9 mouse cellular contexts compared by ENCODE assay signal in genomic region chr6:50776236-50776832, GRCm38 (mm10).
A peak's percentile ranks its signal among the peaks of the same experiment; 100 is the strongest.
DNase-seq lines count a peak whose midpoint lies in the region; ATAC-seq and TF ChIP-seq lines count a peak whose summit lies in the region.
"Had no signal": no experiment of that assay in that cellular context is flagged by ENCODE, and none has a peak within 500 bp of the region (broad histone marks: within the 10 kb centered on the region; RNA-seq: fewer than 3 reads in every experiment).

No protein-coding gene starts in this region.

- H3K4me2 ChIP-seq in kidney, embryonic 16.5 days (replicated peaks; ENCODE audit: low read depth, low read length): 0 out of 2 replicates have a peak overlapping the region, but pooled peaks have one; percentile 44
- H3K4me2 ChIP-seq in embryonic facial prominence, embryonic 15.5 days (replicated peaks): peak overlapping the region; percentile 22; the same call in 1 of the 2 replicates
- peak overlapping the region; percentile 34; the same call in 1 of the 2 replicates for H3K4me2 ChIP-seq in hindbrain, postnatal 0 days (ENCODE audit: low read depth, low read length)
- peak overlapping the region; percentile 3 for H3K4me2 ChIP-seq in neural tube, embryonic 11.5 days (ENCODE audit: low read depth)

- no peaks in the 10 kb centered on the region for H3K9me3 ChIP-seq in kidney, embryonic 16.5 days (ENCODE audit: low read length)
- H3K9me3 ChIP-seq in embryonic facial prominence, embryonic 15.5 days (replicated peaks): no peaks in the 10 kb centered on the region
- no peaks in the 10 kb centered on the region for H3K9me3 ChIP-seq in hindbrain, postnatal 0 days (ENCODE audit: low read length)
- H3K9me3 ChIP-seq in neural tube, embryonic 11.5 days (ENCODE audit: control insufficient read depth, low read length): no peaks in the 10 kb centered on the region

- ATAC-seq in kidney, embryonic 16.5 days (ENCODE audit: low FRiP score, low TSS enrichment): no peak
- no peak for ATAC-seq in embryonic facial prominence, embryonic 15.5 days (ENCODE audit: insufficient number of reproducible peaks, low FRiP score, low TSS enrichment, low read depth)
- no peak for ATAC-seq in hindbrain, postnatal 0 days
- peak; percentile 62 for ATAC-seq in neural tube, embryonic 11.5 days (ENCODE audit: insufficient read depth, low FRiP score, low TSS enrichment)

- H3K27me3 ChIP-seq in kidney, embryonic 16.5 days (ENCODE audit: insufficient read depth, low read length): no peaks in the 10 kb centered on the region
- H3K27me3 ChIP-seq in embryonic facial prominence, embryonic 15.5 days: no peaks in the 10 kb centered on the region
- no peaks in the 10 kb centered on the region for H3K27me3 ChIP-seq in hindbrain, postnatal 0 days (ENCODE audit: insufficient read depth, low read length)
- H3K27me3 ChIP-seq in neural tube, embryonic 11.5 days (ENCODE audit: control insufficient read depth, insufficient read depth, low read length): no peaks in the 10 kb centered on the region
- H3K27me3 ChIP-seq: CH12.LX had no signal

- no peak overlapping the region for H3K9ac ChIP-seq in kidney, embryonic 16.5 days (replicated peaks; ENCODE audit: low read length)
- H3K9ac ChIP-seq in embryonic facial prominence, embryonic 15.5 days: no peak overlapping the region
- peak overlapping the region; percentile 30 for H3K9ac ChIP-seq in hindbrain, postnatal 0 days (replicated peaks; ENCODE audit: low read length)
- H3K9ac ChIP-seq in neural tube, embryonic 11.5 days (ENCODE audit: low read length): peak overlapping the region; percentile 37

- no peak for DNase-seq in kidney, postnatal 14 days
- DNase-seq in hindbrain, postnatal 0 days (ENCODE audit: low spot score): no peak
- DNase-seq in neural tube, embryonic 11.5 days (ENCODE audit: low spot score): peak; percentile 39
- no peak for DNase-seq in right cerebral cortex, postnatal 25 days
- DNase-seq in urinary bladder, postnatal 10 days (ENCODE audit: low spot score): no peak
- DNase-seq in right cerebral cortex, adult 2 months (ENCODE audit: low spot score in 2 of 2): no peak

- H3K4me1 ChIP-seq in kidney, embryonic 16.5 days (ENCODE audit: insufficient read depth, low read length): peaks cover 16% of the 10 kb centered on the region
- H3K4me1 ChIP-seq in embryonic facial prominence, embryonic 15.5 days: peaks cover 15% of the 10 kb centered on the region; the same call in 1 of the 2 replicates
- H3K4me1 ChIP-seq in hindbrain, postnatal 0 days (ENCODE audit: insufficient read depth, low read length): peaks cover 14% of the 10 kb centered on the region; the same call in 1 of the 2 replicates
- H3K4me1 ChIP-seq in neural tube, embryonic 11.5 days (ENCODE audit: control insufficient read depth, insufficient read depth, low read length): peaks cover 22% of the 10 kb centered on the region

- H3K36me3 ChIP-seq in kidney, embryonic 16.5 days (ENCODE audit: insufficient read depth, low read length): no peaks in the 10 kb centered on the region
- H3K36me3 ChIP-seq in embryonic facial prominence, embryonic 15.5 days: no peaks in the 10 kb centered on the region
- H3K36me3 ChIP-seq in hindbrain, postnatal 0 days (ENCODE audit: insufficient read depth, low read length): no peaks in the 10 kb centered on the region
- no peaks in the 10 kb centered on the region for H3K36me3 ChIP-seq in neural tube, embryonic 11.5 days (ENCODE audit: control insufficient read depth, insufficient read depth, low read length)

- 55% methylated on average over 11 of the region's 11 CpGs for WGBS in kidney, embryonic 16.5 days
- WGBS in embryonic facial prominence, embryonic 15.5 days: 66% methylated on average over 11 of the region's 11 CpGs
- WGBS in hindbrain, postnatal 0 days: 20% methylated on average over 11 of the region's 11 CpGs
- 36% methylated on average over 11 of the region's 11 CpGs for WGBS in neural tube, embryonic 11.5 days

- H3K27ac ChIP-seq in kidney, embryonic 16.5 days (ENCODE audit: low read length): peak overlapping the region; percentile 13; the same call in 1 of the 2 replicates
- peak overlapping the region; percentile 24; the same call in 1 of the 2 replicates for H3K27ac ChIP-seq in embryonic facial prominence, embryonic 15.5 days (replicated peaks)
- H3K27ac ChIP-seq in hindbrain, postnatal 0 days: peak overlapping the region; percentile 83
- H3K27ac ChIP-seq in neural tube, embryonic 11.5 days (ENCODE audit: low read depth, low read length): peak overlapping the region; percentile 96

- TF ChIP-seq CTCF in hindbrain, postnatal 0 days (IDR thresholded peaks at IDR 0.05; ENCODE audit: low read depth): no peak

- no peak overlapping the region for H3K4me3 ChIP-seq in kidney, embryonic 16.5 days (ENCODE audit: low read length)
- H3K4me3 ChIP-seq in embryonic facial prominence, embryonic 15.5 days (replicated peaks): no peak overlapping the region
- H3K4me3 ChIP-seq in hindbrain, postnatal 0 days (ENCODE audit: low read length): no peak overlapping the region
- no peak overlapping the region for H3K4me3 ChIP-seq in neural tube, embryonic 11.5 days (ENCODE audit: low read depth, low read length)

Comparison
In these comparisons a context has a peak if more than half of its experiments do, and no peak if none do; other contexts are left out.
1. H3K27ac ChIP-seq: peak in every context shown above with its lines; median percentile 96 in neural tube, embryonic 11.5 days; 83 in hindbrain, postnatal 0 days; 24 in embryonic facial prominence, embryonic 15.5 days; 13 in kidney, embryonic 16.5 days.
2. H3K9ac ChIP-seq: peak in hindbrain, postnatal 0 days (single experiment) and neural tube, embryonic 11.5 days (single experiment); none in kidney, embryonic 16.5 days (single experiment) and embryonic facial prominence, embryonic 15.5 days (single experiment).
3. Peak in every context shown above with its lines, with median percentiles within 50 percentile points of each other: H3K4me2 ChIP-seq.